In the genomic region with DNA sequence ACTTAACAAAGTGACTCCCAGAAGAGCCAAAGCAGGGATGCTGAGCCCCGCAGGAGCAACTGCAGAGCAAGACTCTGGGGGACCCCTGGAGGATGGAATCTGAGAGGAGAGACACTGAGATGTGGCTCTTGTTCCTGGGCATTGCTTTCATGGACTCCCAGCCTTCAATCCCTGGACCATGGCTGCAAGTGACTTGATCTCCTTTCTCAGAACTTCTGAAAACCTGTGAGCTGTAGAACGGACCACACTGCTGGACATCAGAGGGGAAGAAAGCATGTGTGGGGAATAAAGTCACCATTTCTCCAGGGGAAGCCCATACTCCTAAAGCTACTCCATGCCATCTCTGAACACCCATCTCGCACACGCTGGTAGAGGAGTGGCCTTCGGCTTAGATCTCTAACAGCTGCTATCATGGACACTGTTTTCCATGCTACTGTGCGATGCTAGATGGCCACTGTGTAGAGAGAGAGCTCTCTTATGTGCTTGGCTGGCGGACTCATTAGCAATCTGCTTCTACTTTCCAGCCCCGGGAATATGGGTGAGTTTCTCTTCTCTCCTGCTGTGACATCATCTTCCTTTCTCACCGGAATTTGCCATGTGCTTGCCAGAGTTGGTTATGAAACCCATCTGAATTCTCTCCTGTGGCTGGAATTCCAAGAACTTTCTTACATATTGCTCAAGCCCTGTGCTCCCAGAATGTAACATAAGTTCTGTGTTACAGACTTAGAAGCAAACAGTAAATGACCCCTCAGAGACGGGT, we compare ENCODE assay signal across 14 mouse cellular contexts. TPM values are rescaled to one million over a fixed set of nuclear protein-coding genes. Genes with fewer than 3 reads are reported as not detected.
DNase-seq lines count a peak whose midpoint lies in the region; ATAC-seq and TF ChIP-seq lines count a peak whose summit lies in the region.
"Had no signal": no experiment of that assay in that cellular context is flagged by ENCODE, and none has a peak within 500 bp of the region (broad histone marks: within the 10 kb centered on the region; RNA-seq: fewer than 3 reads in every experiment).

No protein-coding gene starts in this region.

- no peaks in the 10 kb centered on the region for H3K36me3 ChIP-seq in intestine, embryonic 14.5 days (ENCODE audit: control insufficient read depth, insufficient read depth, low read length)
- H3K36me3 ChIP-seq in intestine, embryonic 15.5 days, result no peaks in the 10 kb centered on the region
- H3K36me3 ChIP-seq in kidney, embryonic 14.5 days (ENCODE audit: control insufficient read depth, insufficient read depth, low read length), result no peaks in the 10 kb centered on the region
- H3K36me3 ChIP-seq: lung, embryonic 15.5 days had no signal

- H3K4me1 ChIP-seq in intestine, embryonic 14.5 days (replicated peaks; ENCODE audit: control insufficient read depth, insufficient read depth, low read length), result no peaks in the 10 kb centered on the region
- no peaks in the 10 kb centered on the region for H3K4me1 ChIP-seq in intestine, embryonic 15.5 days (replicated peaks)
- H3K4me1 ChIP-seq in kidney, embryonic 14.5 days (ENCODE audit: control insufficient read depth, insufficient read depth, low read length), result no peaks in the 10 kb centered on the region
- H3K4me1 ChIP-seq: lung, embryonic 15.5 days had no signal

- H3K4me2 ChIP-seq in intestine, embryonic 14.5 days (ENCODE audit: low read length), result no peak overlapping the region
- no peak overlapping the region for H3K4me2 ChIP-seq in intestine, embryonic 15.5 days (replicated peaks)
- no peak overlapping the region for H3K4me2 ChIP-seq in kidney, embryonic 14.5 days (replicated peaks; ENCODE audit: low read depth, low read length)
- H3K4me2 ChIP-seq: lung, embryonic 15.5 days had no signal

- no peaks in the 10 kb centered on the region for H3K9me3 ChIP-seq in intestine, embryonic 14.5 days (ENCODE audit: control insufficient read depth, low read length)
- H3K9me3 ChIP-seq in intestine, embryonic 15.5 days, result no peaks in the 10 kb centered on the region
- no peaks in the 10 kb centered on the region for H3K9me3 ChIP-seq in kidney, embryonic 14.5 days (ENCODE audit: control insufficient read depth, low read length)
- H3K9me3 ChIP-seq: lung, embryonic 15.5 days had no signal

- H3K4me3 ChIP-seq in intestine, embryonic 14.5 days (ENCODE audit: low read depth, low read length), result no peak overlapping the region
- no peak overlapping the region for H3K4me3 ChIP-seq in intestine, embryonic 15.5 days (replicated peaks)
- no peak overlapping the region for H3K4me3 ChIP-seq in left cerebral cortex, adult 2 months
- H3K4me3 ChIP-seq in kidney, embryonic 14.5 days (ENCODE audit: low read length), result no peak overlapping the region
- H3K4me3 ChIP-seq: lung, embryonic 15.5 days had no signal

- H3K27ac ChIP-seq in intestine, embryonic 14.5 days (ENCODE audit: low read depth), result no peak overlapping the region
- H3K27ac ChIP-seq in intestine, embryonic 15.5 days, result no peak overlapping the region
- H3K27ac ChIP-seq in left cerebral cortex, adult 2 months, result peak overlapping the region; percentile 88
- H3K27ac ChIP-seq in kidney, embryonic 14.5 days (ENCODE audit: low read depth, low read length), result no peak overlapping the region
- H3K27ac ChIP-seq: lung, embryonic 15.5 days; stomach, postnatal 0 days had no signal

- intact Hi-C loops in left cerebral cortex, adult 2 months (cut with DNase I), result loop anchor here (1.0 to 5.0 kb wide), 2 partner anchors 107 to 157 kb away; a partner anchor contains a TSS

- TF ChIP-seq CTCF in left cerebral cortex, adult 2 months (IDR thresholded peaks at IDR 0.05), result no peak

- peak; percentile 34 for DNase-seq in intestine, embryonic 14.5 days (ENCODE audit: low spot score)
- peak; percentile 48 for DNase-seq in right cerebral cortex, postnatal 25 days
- no peak for DNase-seq in right cerebral cortex, postnatal 14 days
- DNase-seq in left cerebral cortex, adult 2 months (ENCODE audit: extremely low spot score in 1 of 2, low spot score in 2 of 2), result peak in 1 of 2 experiments; percentile 32
- peak; percentile 19 for DNase-seq in skeletal muscle tissue, adult 2 months (ENCODE audit: low read depth, low spot score)
- DNase-seq: cerebellum, postnatal 25 days; kidney, postnatal 14 days had no signal

- no peak for ATAC-seq in intestine, embryonic 14.5 days (replicated peaks; ENCODE audit: low FRiP score, low TSS enrichment, low read depth)
- no peak for ATAC-seq in intestine, embryonic 15.5 days
- no peak for ATAC-seq in kidney, embryonic 14.5 days (ENCODE audit: low FRiP score, low TSS enrichment)
- no peak for ATAC-seq in granulocyte monocyte progenitor cell, adult 5-6 weeks (replicated peaks; ENCODE audit: poor library complexity, severe bottlenecking)
- ATAC-seq: hindbrain, embryonic 16.5 days; midbrain, embryonic 16.5 days had no signal

- H3K27me3 ChIP-seq in intestine, embryonic 14.5 days (replicated peaks; ENCODE audit: control insufficient read depth, insufficient read depth, low read length), result no peaks in the 10 kb centered on the region
- no peaks in the 10 kb centered on the region for H3K27me3 ChIP-seq in intestine, embryonic 15.5 days (replicated peaks)
- no peaks in the 10 kb centered on the region for H3K27me3 ChIP-seq in kidney, embryonic 14.5 days (ENCODE audit: control insufficient read depth, insufficient read depth, low read length)
- H3K27me3 ChIP-seq: lung, embryonic 15.5 days had no signal

- no peak overlapping the region for H3K9ac ChIP-seq in intestine, embryonic 14.5 days (ENCODE audit: low read length)
- no peak overlapping the region for H3K9ac ChIP-seq in intestine, embryonic 15.5 days
- H3K9ac ChIP-seq in kidney, embryonic 14.5 days (ENCODE audit: low read depth, low read length), result no peak overlapping the region
- H3K9ac ChIP-seq: lung, embryonic 15.5 days had no signal

- WGBS in intestine, embryonic 14.5 days, result 79% methylated on average over 10 of the region's 10 CpGs
- 82% methylated on average over 10 of the region's 10 CpGs for WGBS in intestine, embryonic 15.5 days
- WGBS in kidney, embryonic 14.5 days, result 73% methylated on average over 10 of the region's 10 CpGs

RNA-seq across cellular contexts. Expression of a gene that starts 16.3 kb away (rescaled TPM):
- polyA plus RNA-seq in intestine, embryonic 14.5 days (2014; fragmentation: Nextera tagmentation; extraction: Ambion mirVana), result 4.6 and 6.2 TPM in 2 replicates
- polyA plus RNA-seq in intestine, embryonic 15.5 days (2015; fragmentation: Nextera tagmentation; extraction: Ambion mirVana), result 4.2 and 5.4 TPM in 2 replicates
- total RNA-seq in left cerebral cortex, adult 2 months (2021), result 1 to 10 TPM; 4.9 to 6.7 TPM
- 5.1 and 6.7 TPM in 2 replicates for polyA plus RNA-seq in kidney, embryonic 14.5 days (2014; fragmentation: Nextera tagmentation; extraction: Ambion mirVana)
- total RNA-seq in granulocyte monocyte progenitor cell, adult 5-6 weeks (2014; fragmentation: Nextera tagmentation), result 1.7 and 2.5 TPM in 2 replicates
- 4.3 and 5.3 TPM in 2 replicates for total RNA-seq in granulocyte monocyte progenitor cell, adult 5-6 weeks (2017)
